Mouse (Mus musculus): ENCODE results near the gene Aprt. TPM values are rescaled to one million over a fixed set of nuclear protein-coding genes. Genes with fewer than 3 reads are reported as not detected.
"Not testable (repeated sequence)": the region's sequence is repeated elsewhere in the genome, so short reads cannot be mapped to it uniquely, and the experiment has no call there.

The Aprt gene
- polyA plus RNA-seq, 1 experiment: 261 TPM

- Histone ChIP-seq H3K36me3 (ENCODE audit: control insufficient read depth, insufficient read depth) (peaks cover 7% of the 10 kb centered on the region), H3K27me3 (ENCODE audit: control insufficient read depth, insufficient read depth, insufficient read length) (no peaks in the 10 kb centered on the region), H3K4me2 (ENCODE audit: low read depth) (no peak overlapping the region), H3K4me3 (no peak overlapping the region), H3K79me2 (ENCODE audit: control insufficient read depth, insufficient read depth) (peaks cover 20% of the 10 kb centered on the region), H3ac (ENCODE audit: control insufficient read depth, insufficient read length) (no peak overlapping the region)
- no peak for TF ChIP-seq USF1 (IDR thresholded peaks at IDR 0.05; ENCODE audit: low read depth)
- no peak for TF ChIP-seq MYOG (IDR thresholded peaks at IDR 0.05; ENCODE audit: control insufficient read depth in 1 of 3, insufficient read depth in 1 of 3, insufficient read length in 2 of 3, low read depth in 2 of 3)
- no peak for TF ChIP-seq TCF12 (IDR thresholded peaks at IDR 0.05; ENCODE audit: insufficient read depth, poor library complexity, severe bottlenecking)
- TF ChIP-seq MYOD1 (IDR thresholded peaks at IDR 0.05; ENCODE audit: control insufficient read depth in 1 of 3, insufficient read length in 2 of 3, low read depth in 2 of 3): no peak
- TF ChIP-seq TCF3 (IDR thresholded peaks at IDR 0.05; ENCODE audit: insufficient read length, low read depth): no peak
- no peak for TF ChIP-seq SRF (IDR thresholded peaks at IDR 0.05; ENCODE audit: control insufficient read depth, insufficient read length, low read depth)
- no peak for TF ChIP-seq POLR2A (IDR thresholded peaks at IDR 0.05; ENCODE audit: insufficient read length, low read depth)
- TF ChIP-seq POLR2AphosphoS2 (IDR thresholded peaks at IDR 0.05; ENCODE audit: insufficient read length, low read depth): no peak
- TF ChIP-seq MAX (IDR thresholded peaks at IDR 0.05; ENCODE audit: low read depth): no peak
Measured at GRCm38 (mm10) chr8:122574264-122574663, 2.4 kb downstream of the Aprt start.

- H3K79me2 ChIP-seq (ENCODE audit: control insufficient read depth, insufficient read depth): peaks cover 26% of the 10 kb centered on the region
- TF ChIP-seq CEBPB (IDR thresholded peaks at IDR 0.05; ENCODE audit: insufficient read depth, poor library complexity, severe bottlenecking) (no peak), POLR2A (IDR thresholded peaks at IDR 0.05; ENCODE audit: insufficient read length, low read depth) (no peak), MYOD1 (IDR thresholded peaks at IDR 0.05; ENCODE audit: control insufficient read depth in 1 of 3, insufficient read length in 2 of 3, low read depth in 2 of 3) (no peak), SRF (IDR thresholded peaks at IDR 0.05; ENCODE audit: control insufficient read depth, insufficient read length, low read depth) (no peak), POLR2AphosphoS2 (IDR thresholded peaks at IDR 0.05; ENCODE audit: insufficient read length, low read depth) (no peak), TCF12 (IDR thresholded peaks at IDR 0.05; ENCODE audit: insufficient read depth, poor library complexity, severe bottlenecking) (no peak), USF1 (IDR thresholded peaks at IDR 0.05; ENCODE audit: low read depth) (no peak)
- H3K27me3 ChIP-seq (ENCODE audit: control insufficient read depth, insufficient read depth, insufficient read length): no peaks in the 10 kb centered on the region
- no peak overlapping the region for H3ac ChIP-seq (ENCODE audit: control insufficient read depth, insufficient read length)
- H3K4me3 ChIP-seq: no peak overlapping the region
- H3K4me2 ChIP-seq (ENCODE audit: low read depth): no peak overlapping the region
- peaks cover 7% of the 10 kb centered on the region for H3K36me3 ChIP-seq (ENCODE audit: control insufficient read depth, insufficient read depth)
Measured at GRCm38 (mm10) chr8:122573577-122573976, 3.1 kb downstream of the Aprt start.

DNA sequence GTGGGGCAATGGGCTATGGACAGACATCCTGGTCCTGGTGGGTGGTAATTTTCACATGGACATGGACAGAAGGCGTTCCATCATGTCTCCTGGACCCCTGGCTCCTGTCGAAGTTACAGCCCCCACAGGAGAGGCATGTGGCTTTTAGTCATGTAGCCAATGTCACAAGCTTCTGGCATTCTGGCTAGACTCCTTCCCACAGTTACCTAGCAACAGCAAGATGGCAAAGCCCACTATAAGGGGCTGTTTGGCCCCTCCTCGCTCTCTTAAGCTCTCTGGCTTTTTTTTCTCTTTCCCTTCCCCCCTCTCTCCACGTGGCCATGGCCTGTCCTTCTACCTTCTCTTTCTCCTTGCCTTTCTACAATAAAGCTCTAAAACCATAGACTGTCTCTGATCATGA lies 3.5 kb downstream of the Aprt start:
- H3K79me2 ChIP-seq (ENCODE audit: control insufficient read depth, insufficient read depth): peaks cover 29% of the 10 kb centered on the region
- H3K4me3 ChIP-seq; H3ac ChIP-seq (ENCODE audit: control insufficient read depth, insufficient read length); H3K36me3 ChIP-seq (ENCODE audit: control insufficient read depth, insufficient read depth); H3K27me3 ChIP-seq (ENCODE audit: control insufficient read depth, insufficient read depth, insufficient read length); H3K4me2 ChIP-seq (ENCODE audit: low read depth): not testable (repeated sequence)

DNA sequence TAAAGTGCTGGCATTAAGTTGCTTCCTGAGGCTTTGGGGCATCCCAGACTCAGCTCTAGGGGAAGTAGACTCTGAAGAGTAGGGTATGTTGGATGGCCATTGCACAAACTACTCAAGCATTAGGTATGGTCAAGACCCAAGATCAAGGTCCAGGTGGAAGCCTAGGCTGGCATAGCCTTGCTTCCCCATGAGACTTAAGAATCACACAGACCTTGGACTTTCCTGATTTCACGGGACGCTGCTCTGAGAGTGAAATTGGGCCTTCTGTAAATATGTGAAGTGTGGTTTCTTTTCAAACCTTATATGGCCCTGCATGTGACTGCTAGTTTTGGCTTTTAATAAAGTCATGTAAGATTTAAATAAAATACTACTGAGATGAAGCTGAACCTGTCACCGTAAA lies 4.0 kb downstream of the Aprt start:
- H3K79me2 ChIP-seq (ENCODE audit: control insufficient read depth, insufficient read depth): peaks cover 29% of the 10 kb centered on the region
- TF ChIP-seq CEBPB (IDR thresholded peaks at IDR 0.05; ENCODE audit: insufficient read depth, poor library complexity, severe bottlenecking) (no peak), TCF3 (IDR thresholded peaks at IDR 0.05; ENCODE audit: insufficient read length, low read depth) (no peak), MAX (IDR thresholded peaks at IDR 0.05; ENCODE audit: low read depth) (no peak), REST (IDR thresholded peaks at IDR 0.05; ENCODE audit: insufficient read depth, insufficient read length) (no peak), E2F4 (IDR thresholded peaks at IDR 0.05; ENCODE audit: insufficient read depth) (no peak), MYOG (IDR thresholded peaks at IDR 0.05; ENCODE audit: control insufficient read depth in 1 of 3, insufficient read depth in 1 of 3, insufficient read length in 2 of 3, low read depth in 2 of 3) (no peak), USF1 (IDR thresholded peaks at IDR 0.05; ENCODE audit: low read depth) (no peak), SRF (IDR thresholded peaks at IDR 0.05; ENCODE audit: control insufficient read depth, insufficient read length, low read depth) (no peak), POLR2A (IDR thresholded peaks at IDR 0.05; ENCODE audit: insufficient read length, low read depth) (no peak), POLR2AphosphoS2 (IDR thresholded peaks at IDR 0.05; ENCODE audit: insufficient read length, low read depth) (no peak), TCF12 (IDR thresholded peaks at IDR 0.05; ENCODE audit: insufficient read depth, poor library complexity, severe bottlenecking) (no peak), MYOD1 (IDR thresholded peaks at IDR 0.05; ENCODE audit: control insufficient read depth in 1 of 3, insufficient read length in 2 of 3, low read depth in 2 of 3) (no peak)
- H3K4me3 ChIP-seq: no peak overlapping the region
- H3K36me3 ChIP-seq (ENCODE audit: control insufficient read depth, insufficient read depth): peaks cover 7% of the 10 kb centered on the region
- H3K4me2 ChIP-seq (ENCODE audit: low read depth): no peak overlapping the region
- H3ac ChIP-seq (ENCODE audit: control insufficient read depth, insufficient read length): no peak overlapping the region
- no peaks in the 10 kb centered on the region for H3K27me3 ChIP-seq (ENCODE audit: control insufficient read depth, insufficient read depth, insufficient read length)

DNA sequence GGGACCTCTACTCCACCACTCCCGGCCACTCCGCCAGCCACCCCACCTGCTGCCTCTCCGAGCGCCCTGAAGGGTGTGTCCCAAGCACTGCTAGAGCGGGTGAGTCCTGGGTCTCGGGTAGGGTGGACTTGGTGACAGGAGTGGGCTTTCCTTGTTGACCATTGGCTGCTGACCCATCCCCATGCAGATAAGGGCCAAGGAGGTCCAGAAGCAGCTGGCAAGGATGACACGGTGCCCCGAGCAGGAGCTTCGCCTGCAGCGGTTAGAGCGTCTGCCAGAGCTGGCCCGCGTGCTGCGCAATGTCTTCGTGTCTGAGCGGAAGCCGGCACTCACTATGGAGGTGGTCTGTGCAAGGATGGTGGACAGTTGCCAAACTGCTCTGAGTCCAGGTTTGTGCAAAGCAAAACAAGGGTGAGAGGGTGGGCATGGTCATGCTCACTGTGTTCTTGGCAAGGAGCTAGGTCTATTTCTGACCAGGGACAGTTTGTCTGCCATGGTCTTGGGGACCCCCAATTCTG lies 4.9 kb downstream of the Aprt start:
- H3ac ChIP-seq (ENCODE audit: control insufficient read depth, insufficient read length): no peak overlapping the region
- peaks cover 7% of the 10 kb centered on the region for H3K36me3 ChIP-seq (ENCODE audit: control insufficient read depth, insufficient read depth)
- TF ChIP-seq POLR2A (IDR thresholded peaks at IDR 0.05; ENCODE audit: insufficient read length, low read depth): no peak
- no peak for TF ChIP-seq REST (IDR thresholded peaks at IDR 0.05; ENCODE audit: insufficient read depth, insufficient read length)
- TF ChIP-seq MAX (IDR thresholded peaks at IDR 0.05; ENCODE audit: low read depth): no peak
- TF ChIP-seq TCF12 (IDR thresholded peaks at IDR 0.05; ENCODE audit: insufficient read depth, poor library complexity, severe bottlenecking): no peak
- TF ChIP-seq SRF (IDR thresholded peaks at IDR 0.05; ENCODE audit: control insufficient read depth, insufficient read length, low read depth): no peak
- TF ChIP-seq CEBPB (IDR thresholded peaks at IDR 0.05; ENCODE audit: insufficient read depth, poor library complexity, severe bottlenecking): no peak
- no peak for TF ChIP-seq MYOG (IDR thresholded peaks at IDR 0.05; ENCODE audit: control insufficient read depth in 1 of 3, insufficient read depth in 1 of 3, insufficient read length in 2 of 3, low read depth in 2 of 3)
- TF ChIP-seq E2F4 (IDR thresholded peaks at IDR 0.05; ENCODE audit: insufficient read depth): no peak
- TF ChIP-seq USF1 (IDR thresholded peaks at IDR 0.05; ENCODE audit: low read depth): no peak
- H3K27me3 ChIP-seq (ENCODE audit: control insufficient read depth, insufficient read depth, insufficient read length): no peaks in the 10 kb centered on the region
- peaks cover 29% of the 10 kb centered on the region for H3K79me2 ChIP-seq (ENCODE audit: control insufficient read depth, insufficient read depth)
- no peak overlapping the region for H3K4me2 ChIP-seq (ENCODE audit: low read depth)
- H3K4me3 ChIP-seq: no peak overlapping the region

All from myocyte (in vitro differentiated cells).